9 mouse cellular contexts compared by ENCODE assay signal in genomic region chrX:142813146-142813545, GRCm38 (mm10).
DNase-seq lines count a peak whose midpoint lies in the region; ATAC-seq and TF ChIP-seq lines count a peak whose summit lies in the region.
"Had no signal": no experiment of that assay in that cellular context is flagged by ENCODE, and none has a peak within 500 bp of the region (broad histone marks: within the 10 kb centered on the region; RNA-seq: fewer than 3 reads in every experiment).

No protein-coding gene starts in this region.

- no peaks in the 10 kb centered on the region for H3K27me3 ChIP-seq in neural tube, embryonic 15.5 days (replicated peaks)
- no peaks in the 10 kb centered on the region for H3K27me3 ChIP-seq in midbrain, postnatal 0 days (ENCODE audit: insufficient read depth, low read length)

- no peaks in the 10 kb centered on the region for H3K9me3 ChIP-seq in neural tube, embryonic 15.5 days (replicated peaks)
- no peaks in the 10 kb centered on the region for H3K9me3 ChIP-seq in midbrain, postnatal 0 days (ENCODE audit: low read length)
- H3K9me3 ChIP-seq: G1E had no signal

- peak; percentile 35 for DNase-seq in cerebellum, adult 11 months
- no peak for DNase-seq in cerebellum, adult 9-10 months
- peak; percentile 30 for DNase-seq in neural tube, embryonic 10.5 days (ENCODE audit: extremely low spot score, low spot score)
- peak; percentile 68 for DNase-seq in embryo, embryonic 10.5 days (ENCODE audit: low spot score)
- peak; percentile 11 to 34 for DNase-seq in layer of hippocampus, postnatal 14 days (ENCODE audit: low spot score in 2 of 2)
- peak; percentile 19 for DNase-seq in midbrain, postnatal 0 days (ENCODE audit: low spot score)
- no peak for DNase-seq in spleen, postnatal 36 days (ENCODE audit: low spot score in 2 of 2)

- H3K36me3 ChIP-seq in neural tube, embryonic 15.5 days = no peaks in the 10 kb centered on the region
- H3K36me3 ChIP-seq in midbrain, postnatal 0 days (ENCODE audit: insufficient read depth, low read length) = no peaks in the 10 kb centered on the region

- TF ChIP-seq CTCF in midbrain, postnatal 0 days (IDR thresholded peaks at IDR 0.05) = peak; percentile 66

- H3K9ac ChIP-seq in neural tube, embryonic 15.5 days (replicated peaks) = no peak overlapping the region
- H3K9ac ChIP-seq in midbrain, postnatal 0 days (replicated peaks; ENCODE audit: low read length, poor library complexity, severe bottlenecking) = no peak overlapping the region

- no peak for ATAC-seq in neural tube, embryonic 15.5 days (ENCODE audit: low FRiP score)
- no peak for ATAC-seq in midbrain, postnatal 0 days (ENCODE audit: low FRiP score)

- H3K27ac ChIP-seq in neural tube, embryonic 15.5 days (replicated peaks) = no peak overlapping the region
- H3K27ac ChIP-seq in midbrain, postnatal 0 days (ENCODE audit: low read depth, low read length) = no peak overlapping the region

- no peak overlapping the region for H3K4me2 ChIP-seq in neural tube, embryonic 15.5 days
- no peak overlapping the region for H3K4me2 ChIP-seq in midbrain, postnatal 0 days (ENCODE audit: low read depth, low read length, poor library complexity, severe bottlenecking)

- no peak overlapping the region for H3K4me3 ChIP-seq in neural tube, embryonic 15.5 days (replicated peaks)
- H3K4me3 ChIP-seq in midbrain, postnatal 0 days (ENCODE audit: low read depth, low read length) = no peak overlapping the region

- WGBS in neural tube, embryonic 15.5 days = 16% methylated on average over 6 of the region's 6 CpGs
- 17% methylated on average over 6 of the region's 6 CpGs for WGBS in midbrain, postnatal 0 days

- no peaks in the 10 kb centered on the region for H3K4me1 ChIP-seq in neural tube, embryonic 15.5 days
- no peaks in the 10 kb centered on the region for H3K4me1 ChIP-seq in midbrain, postnatal 0 days (ENCODE audit: insufficient read depth, low read length)

Comparison
In these comparisons a context has a peak if more than half of its experiments do, and no peak if none do; other contexts are left out.
1. DNase-seq: peak in cerebellum, adult 11 months (single experiment), neural tube, embryonic 10.5 days (single experiment), embryo, embryonic 10.5 days (single experiment), layer of hippocampus, postnatal 14 days (2 of 2) and midbrain, postnatal 0 days (single experiment); none in cerebellum, adult 9-10 months (single experiment) and spleen, postnatal 36 days (0 of 2).